Mouse (Mus musculus): ENCODE data around the gene Sod1.

DNA sequence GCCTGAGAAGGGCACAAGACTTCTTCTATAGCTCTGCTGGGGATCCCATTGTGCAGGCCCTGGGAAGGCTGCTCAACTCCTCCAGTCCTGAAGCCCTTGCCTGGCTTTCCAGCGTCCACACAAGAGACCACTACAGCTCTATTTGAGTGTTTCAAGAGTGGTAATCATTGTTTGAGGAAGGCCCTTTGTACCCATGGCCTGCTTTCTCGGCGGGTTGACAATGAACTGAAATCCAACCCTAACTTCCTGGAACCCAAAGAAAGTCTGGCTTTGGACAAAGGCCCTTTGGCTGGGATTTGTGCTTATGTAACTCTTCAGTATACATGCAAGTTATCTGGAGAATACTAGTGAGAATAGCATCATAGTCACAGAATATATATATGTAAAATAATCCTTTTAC lies 3.2 kb upstream of the Sod1 start:
- TF ChIP-seq CTCF (IDR thresholded peaks at IDR 0.05; ENCODE audit: low read depth, low read length) = no peak
- TF ChIP-seq GATA1 (IDR thresholded peaks at IDR 0.05; ENCODE audit: borderline replicate concordance, low read length) = no peak
